Mouse (Mus musculus) liver, embryonic 15.5 days (tissue): Measurements from ENCODE around the gene Cdkl2. TPM values are rescaled to one million over a fixed set of nuclear protein-coding genes. Genes with fewer than 3 reads are reported as not detected.

Experiments used
- ATAC-seq: fragments of 200-750 bp; cut with Nextera tagmentation; 2 replicates; pipeline ENCODE4 v1.8.0; 2017; ENCODE audit warnings: moderate number of reproducible peaks, mild to moderate bottlenecking, moderate library complexity; ENCODE audit not compliant: insufficient read depth
- H3K27ac ChIP-seq: fragments of 300-500 bp; sonication (generic); replicated peaks from 2 replicates; pipeline ENCODE4 v1.5.1; 2015; ENCODE audit warnings: mild to moderate bottlenecking, inconsistent platforms
- H3K27me3 ChIP-seq: fragments of 300-500 bp; sonication (generic); 2 replicates; pipeline ENCODE4 v1.6.1; 2015; ENCODE audit warnings: mild to moderate bottlenecking, inconsistent platforms
- H3K36me3 ChIP-seq: fragments of 300-500 bp; sonication (generic); replicated peaks from 2 replicates; pipeline ENCODE4 v1.6.1; 2015; ENCODE audit warnings: moderate library complexity, mild to moderate bottlenecking, inconsistent platforms
- H3K4me1 ChIP-seq: fragments of 300-500 bp; sonication (generic); replicated peaks from 2 replicates; pipeline ENCODE4 v1.6.1; 2015; ENCODE audit warnings: inconsistent platforms
- H3K4me2 ChIP-seq: fragments of 300-500 bp; sonication (generic); 2 replicates; pipeline ENCODE4 v1.6.1; 2015; ENCODE audit warnings: moderate library complexity, mild to moderate bottlenecking, inconsistent platforms
- H3K4me3 ChIP-seq: fragments of 300-500 bp; sonication (generic); replicated peaks from 2 replicates; pipeline ENCODE4 v1.5.1; 2015; ENCODE audit warnings: mild to moderate bottlenecking, inconsistent platforms
- H3K9ac ChIP-seq: fragments of 300-500 bp; sonication (generic); 2 replicates; pipeline ENCODE4 v1.6.1; 2015; ENCODE audit warnings: moderate library complexity, mild to moderate bottlenecking, inconsistent platforms
- H3K9me3 ChIP-seq: fragments of 300-500 bp; sonication (generic); replicated peaks from 2 replicates; pipeline ENCODE4 v1.6.1; 2016; ENCODE audit warnings: inconsistent platforms
- WGBS: fragments of 180-500 bp; shearing (Covaris S2); methylation state at CpG from one replicate; pipeline ENCODE4 v1.1.7; 2015; ENCODE audit warnings: mixed read lengths; ENCODE audit not compliant: insufficient replicate concordance; 5-methylcytosine and 5-hydroxymethylcytosine counted together
- polyA plus RNA-seq: library from polyadenylated mRNA; unstranded; fragments of >200 nt; fragmentation: Nextera tagmentation; extraction: Ambion mirVana; gene quantifications from 2 replicates; pipeline ENCODE4 v1.2.1, GENCODE M21; 2015

Cdkl2 gene
- polyA plus RNA-seq, 1 experiment from 2014 or later, result 0.37 TPM

- Histone ChIP-seq H3K4me1 (no peaks in the 10 kb centered on the region), H3K27ac (no peak overlapping the region), H3K27me3 (no peaks in the 10 kb centered on the region), H3K9ac (no peak overlapping the region), H3K9me3 (no peaks in the 10 kb centered on the region), H3K4me3 (no peak overlapping the region), H3K4me2 (no peak overlapping the region), H3K36me3 (no peaks in the 10 kb centered on the region)
- 78% methylated on average over 2 of the region's 2 CpGs for WGBS
- no peak for ATAC-seq
Measured at GRCm38 (mm10) chr5:91993061-91993460, 50.6 kb downstream of the Cdkl2 start.

- H3K27me3 ChIP-seq, result no peaks in the 10 kb centered on the region
- no peaks in the 10 kb centered on the region for H3K36me3 ChIP-seq
- H3K9me3 ChIP-seq, result no peaks in the 10 kb centered on the region
- WGBS, result 47% methylated on average over 6 of the region's 6 CpGs
- H3K27ac ChIP-seq, result no peak overlapping the region
- no peak overlapping the region for H3K4me3 ChIP-seq
- no peak overlapping the region for H3K4me2 ChIP-seq
- no peaks in the 10 kb centered on the region for H3K4me1 ChIP-seq
- no peak overlapping the region for H3K9ac ChIP-seq
- no peak for ATAC-seq
Measured at GRCm38 (mm10) chr5:91991191-91991937, 52.3 kb downstream of the Cdkl2 start.

- Histone ChIP-seq H3K9me3 (no peaks in the 10 kb centered on the region), H3K36me3 (no peaks in the 10 kb centered on the region), H3K9ac (no peak overlapping the region), H3K4me1 (no peaks in the 10 kb centered on the region), H3K27ac (no peak overlapping the region), H3K4me2 (no peak overlapping the region), H3K27me3 (no peaks in the 10 kb centered on the region), H3K4me3 (no peak overlapping the region)
- WGBS, result 66% methylated on average over 9 of the region's 9 CpGs
- no peak for ATAC-seq
Measured at GRCm38 (mm10) chr5:91989261-91989660, 54.4 kb downstream of the Cdkl2 start.

GRCm38 (mm10) chr5:91987799-91988198, 55.9 kb downstream of the Cdkl2 start:
- ATAC-seq, result no peak
- no peaks in the 10 kb centered on the region for H3K36me3 ChIP-seq

GRCm38 (mm10) chr5:91987236-91987635, 56.4 kb downstream of the Cdkl2 start, which contains the start of gene Odaph:
Odaph (plus strand) TSS chr5:91987475.
- no peak within 1 kb of the TSS for H3K4me3 ChIP-seq
- H3K27ac ChIP-seq, result no peak within 1 kb of the TSS
- H3K36me3 ChIP-seq, result no peaks in the 10 kb centered on the region
- H3K27me3 ChIP-seq, result no peaks in the 10 kb centered on the region
- H3K4me1 ChIP-seq, result no peaks in the 10 kb centered on the region
- 66% methylated on average over 4 of the region's 4 CpGs for WGBS
- no peak within 1 kb of the TSS for H3K4me2 ChIP-seq
- no peak for ATAC-seq
- H3K9me3 ChIP-seq, result no peaks in the 10 kb centered on the region
- H3K9ac ChIP-seq, result no peak within 1 kb of the TSS

More at GRCm38 (mm10) chr5:91987799-91988198, 55.9 kb downstream of the Cdkl2 start:
- Histone ChIP-seq H3K27me3 (no peaks in the 10 kb centered on the region), H3K9ac (no peak overlapping the region), H3K4me1 (no peaks in the 10 kb centered on the region), H3K27ac (no peak overlapping the region), H3K4me2 (no peak overlapping the region), H3K4me3 (no peak overlapping the region), H3K9me3 (no peaks in the 10 kb centered on the region)
- 88% methylated on average over 2 of the region's 2 CpGs for WGBS

- H3K27me3 ChIP-seq, result no peaks in the 10 kb centered on the region
- no peaks in the 10 kb centered on the region for H3K9me3 ChIP-seq
- WGBS, result 49% methylated on average over 2 of the region's 2 CpGs
- H3K4me3 ChIP-seq, result no peak overlapping the region
- no peak overlapping the region for H3K9ac ChIP-seq
- ATAC-seq, result no peak
- no peak overlapping the region for H3K4me2 ChIP-seq
- no peaks in the 10 kb centered on the region for H3K4me1 ChIP-seq
- no peaks in the 10 kb centered on the region for H3K36me3 ChIP-seq
- no peak overlapping the region for H3K27ac ChIP-seq
Measured at GRCm38 (mm10) chr5:91985721-91986120, 58.0 kb downstream of the Cdkl2 start.

- Histone ChIP-seq H3K4me1 (no peaks in the 10 kb centered on the region), H3K4me2 (no peak overlapping the region), H3K27ac (no peak overlapping the region), H3K36me3 (no peaks in the 10 kb centered on the region), H3K9me3 (no peaks in the 10 kb centered on the region), H3K4me3 (no peak overlapping the region), H3K27me3 (no peaks in the 10 kb centered on the region), H3K9ac (no peak overlapping the region)
- WGBS, result 45% methylated on average over 2 of the region's 2 CpGs
- ATAC-seq, result no peak
Measured at GRCm38 (mm10) chr5:91983490-91983889, 60.2 kb downstream of the Cdkl2 start.

- Histone ChIP-seq H3K4me1 (no peaks in the 10 kb centered on the region), H3K36me3 (no peaks in the 10 kb centered on the region), H3K4me2 (no peak overlapping the region), H3K27ac (no peak overlapping the region), H3K4me3 (no peak overlapping the region), H3K9me3 (no peaks in the 10 kb centered on the region), H3K9ac (no peak overlapping the region), H3K27me3 (no peaks in the 10 kb centered on the region)
- peak; percentile 51; the same call in 1 of the 2 replicates for ATAC-seq
- 76% methylated on average over 11 of the region's 11 CpGs for WGBS
Measured at GRCm38 (mm10) chr5:91981176-91981840, 62.4 kb downstream of the Cdkl2 start.

GRCm38 (mm10) chr5:91977397-91977770, 66.3 kb downstream of the Cdkl2 start:
- no peak overlapping the region for H3K4me3 ChIP-seq
- no peak for ATAC-seq

GRCm38 (mm10) chr5:91976566-91977396, 66.9 kb downstream of the Cdkl2 start:
- H3K4me3 ChIP-seq, result no peak overlapping the region
- no peak overlapping the region for H3K4me2 ChIP-seq
- no peaks in the 10 kb centered on the region for H3K9me3 ChIP-seq
- ATAC-seq, result no peak
- H3K27me3 ChIP-seq, result no peaks in the 10 kb centered on the region
- no peaks in the 10 kb centered on the region for H3K4me1 ChIP-seq
- no peaks in the 10 kb centered on the region for H3K36me3 ChIP-seq
- 53% methylated on average over 10 of the region's 10 CpGs for WGBS
- no peak overlapping the region for H3K9ac ChIP-seq
- no peak overlapping the region for H3K27ac ChIP-seq

More at GRCm38 (mm10) chr5:91977397-91977770, 66.3 kb downstream of the Cdkl2 start:
- H3K9ac ChIP-seq, result no peak overlapping the region
- H3K27ac ChIP-seq, result no peak overlapping the region
- no peaks in the 10 kb centered on the region for H3K9me3 ChIP-seq
- no peaks in the 10 kb centered on the region for H3K27me3 ChIP-seq
- H3K36me3 ChIP-seq, result no peaks in the 10 kb centered on the region
- H3K4me2 ChIP-seq, result no peak overlapping the region
- 60% methylated on average over 2 of the region's 2 CpGs for WGBS
- no peaks in the 10 kb centered on the region for H3K4me1 ChIP-seq

- Histone ChIP-seq H3K4me1 (no peaks in the 10 kb centered on the region), H3K27ac (no peak overlapping the region), H3K4me2 (no peak overlapping the region), H3K9me3 (no peaks in the 10 kb centered on the region), H3K27me3 (no peaks in the 10 kb centered on the region), H3K36me3 (no peaks in the 10 kb centered on the region), H3K9ac (no peak overlapping the region), H3K4me3 (no peak overlapping the region)
- ATAC-seq, result no peak
- 79% methylated on average over 9 of the region's 9 CpGs for WGBS
Measured at GRCm38 (mm10) chr5:91975758-91976157, 67.9 kb downstream of the Cdkl2 start.
